Mouse (Mus musculus): ENCODE measurements around the gene Tmem100.

Tmem100 gene

GRCm38 (mm10) chr11:90066405-90067250 lies 36.5 kb downstream of the Tmem100 start:
- DNase-seq: no peak

GRCm38 (mm10) chr11:90071747-90072146 lies 41.6 kb downstream of the Tmem100 start:
- peak; percentile 68 for DNase-seq

GRCm38 (mm10) chr11:90073201-90073600 lies 43.1 kb downstream of the Tmem100 start:
- peak; percentile 30 for DNase-seq

GRCm38 (mm10) chr11:90076666-90077065 lies 46.5 kb downstream of the Tmem100 start:
- peak; percentile 37 for DNase-seq

- DNase-seq: no peak
These were observed 50.6 kb downstream of the Tmem100 start for GRCm38 (mm10) chr11:90080678-90081267.

GRCm38 (mm10) chr11:90081820-90082596 lies 51.9 kb downstream of the Tmem100 start:
- DNase-seq: peak; percentile 35

GRCm38 (mm10) chr11:90083042-90083441 lies 52.9 kb downstream of the Tmem100 start:
- DNase-seq: no peak

- no peak for DNase-seq
These were observed 54.0 kb downstream of the Tmem100 start for GRCm38 (mm10) chr11:90084166-90084565.
